Mouse (Mus musculus): ENCODE measurements around the gene Trp53i13.
"Not testable (repeated sequence)": the region's sequence is repeated elsewhere in the genome, so short reads cannot be mapped to it uniquely, and the experiment has no call there.

Gene Trp53i13

DNA sequence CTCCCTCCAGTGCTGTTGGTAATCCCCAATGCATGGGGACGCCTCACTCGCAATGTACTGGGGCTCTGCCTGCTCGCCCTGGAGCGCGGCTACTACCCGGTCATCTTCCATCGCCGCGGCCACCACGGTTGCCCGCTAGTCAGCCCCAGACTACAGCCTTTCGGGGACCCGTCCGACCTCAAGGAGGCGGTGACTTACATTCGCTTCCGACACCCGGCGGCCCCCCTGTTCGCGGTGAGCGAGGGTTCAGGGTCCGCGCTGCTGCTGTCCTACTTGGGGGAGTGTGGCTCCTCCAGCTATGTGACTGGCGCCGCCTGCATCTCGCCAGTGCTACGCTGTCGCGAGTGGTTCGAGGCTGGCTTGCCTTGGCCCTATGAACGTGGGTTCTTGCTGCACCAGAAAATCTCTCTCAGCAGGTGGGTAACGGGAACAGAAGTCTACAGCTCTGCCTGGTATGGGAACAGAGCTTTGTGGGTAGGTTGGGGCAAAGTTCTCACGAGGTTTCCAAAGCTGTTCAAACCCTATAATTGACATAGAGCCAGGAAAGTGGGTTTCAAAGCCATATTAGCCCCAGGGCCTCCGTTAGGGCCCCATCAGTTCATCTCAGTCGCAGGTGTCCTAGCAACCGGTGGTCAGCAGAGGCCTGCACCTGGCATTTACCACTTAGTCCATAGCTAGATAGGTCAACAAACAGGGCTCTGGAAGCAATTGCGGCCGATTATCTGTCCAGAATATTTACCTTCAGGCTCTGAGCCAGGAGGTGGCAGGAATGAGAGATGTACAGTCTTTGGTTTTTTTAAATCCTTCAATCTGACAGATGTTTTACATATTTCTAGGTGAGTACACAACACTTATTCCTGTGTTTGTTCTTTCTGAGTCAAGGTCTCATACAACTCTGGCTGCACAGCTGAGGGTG lies at the start of gene Trp53i13:
Gene Trp53i13, minus strand, starts transcription at position 344 of the 916 bp plus-strand sequence.
- H3K36me3 ChIP-seq (ENCODE audit: control insufficient read depth, insufficient read depth, low read length, poor library complexity, severe bottlenecking), result no peaks in the 10 kb centered on the region
- no peaks in the 10 kb centered on the region for H3K27me3 ChIP-seq (ENCODE audit: control insufficient read depth, insufficient read depth, low read length, poor library complexity, severe bottlenecking)
- peak; percentile 42 for DNase-seq (ENCODE audit: low read depth, low spot score)

DNA sequence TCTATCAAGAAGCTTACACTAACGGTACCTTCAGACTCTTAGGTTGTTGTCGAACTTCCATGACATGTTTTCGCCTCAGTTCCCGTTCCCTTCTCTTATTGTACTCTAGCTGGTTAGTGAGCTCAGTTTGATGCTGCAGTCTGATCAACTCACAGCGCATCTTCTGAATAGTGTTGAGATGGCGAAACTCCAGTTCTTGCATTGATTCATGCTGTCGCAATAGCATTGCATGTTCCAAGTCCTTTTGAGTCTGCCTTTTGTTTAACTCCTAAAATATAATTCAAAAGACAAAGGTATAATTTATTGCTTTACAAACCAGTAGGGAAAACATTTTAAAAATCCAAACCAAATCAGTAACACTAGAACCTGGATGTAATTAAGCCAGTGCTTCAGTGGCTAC lies 29.5 kb upstream of the Trp53i13 start:
- Histone ChIP-seq H3K27me3 (ENCODE audit: control insufficient read depth, insufficient read depth, low read length, poor library complexity, severe bottlenecking) (no peaks in the 10 kb centered on the region), H3K36me3 (ENCODE audit: control insufficient read depth, insufficient read depth, low read length, poor library complexity, severe bottlenecking) (peaks cover 22% of the 10 kb centered on the region)
- no peak for DNase-seq (ENCODE audit: low read depth, low spot score)

DNA sequence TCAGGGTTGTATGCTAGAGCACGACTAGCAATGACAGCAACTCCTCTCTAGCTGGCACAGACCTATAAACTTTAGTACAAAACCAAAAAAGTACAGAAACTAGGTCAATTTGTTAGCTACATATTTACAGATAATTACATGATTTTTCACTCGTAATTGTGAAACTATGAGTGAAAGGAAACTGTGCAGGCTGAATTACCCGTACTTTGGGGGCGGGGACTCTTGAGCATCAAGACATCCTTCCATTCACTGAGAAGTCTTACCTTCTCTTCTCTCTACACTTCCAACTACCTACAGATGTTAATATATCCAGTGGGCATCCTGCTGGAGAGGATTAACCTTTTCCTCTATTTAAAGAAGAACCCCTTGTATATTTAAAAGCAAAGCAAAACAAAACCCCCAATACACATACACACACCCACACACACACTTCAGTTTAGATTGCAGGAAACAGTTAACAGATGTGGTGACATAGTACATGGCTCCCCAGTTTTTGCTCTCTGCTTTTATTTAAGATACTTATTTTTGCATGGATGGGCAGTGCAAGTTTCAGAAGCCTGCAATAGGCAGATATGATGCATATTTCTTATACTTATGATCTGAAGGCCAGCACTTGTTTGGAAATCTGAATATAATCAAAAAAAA lies 16.5 kb upstream of the Trp53i13 start:
- Histone ChIP-seq H3K27me3 (ENCODE audit: control insufficient read depth, insufficient read depth, low read length, poor library complexity, severe bottlenecking) (no peaks in the 10 kb centered on the region), H3K36me3 (ENCODE audit: control insufficient read depth, insufficient read depth, low read length, poor library complexity, severe bottlenecking) (no peaks in the 10 kb centered on the region)
- DNase-seq (ENCODE audit: low read depth, low spot score), result no peak

- no peaks in the 10 kb centered on the region for H3K36me3 ChIP-seq (ENCODE audit: control insufficient read depth, insufficient read depth, low read length, poor library complexity, severe bottlenecking)
Observed at GRCm38 (mm10) chr11:77530862-77531261, 15.1 kb upstream of the Trp53i13 start.

GRCm38 (mm10) chr11:77529644-77530043 lies 13.9 kb upstream of the Trp53i13 start:
- no peaks in the 10 kb centered on the region for H3K36me3 ChIP-seq (ENCODE audit: control insufficient read depth, insufficient read depth, low read length, poor library complexity, severe bottlenecking)
- no peak for DNase-seq (ENCODE audit: low read depth, low spot score)
- no peaks in the 10 kb centered on the region for H3K27me3 ChIP-seq (ENCODE audit: control insufficient read depth, insufficient read depth, low read length, poor library complexity, severe bottlenecking)

More at GRCm38 (mm10) chr11:77530862-77531261, 15.1 kb upstream of the Trp53i13 start:
- H3K27me3 ChIP-seq (ENCODE audit: control insufficient read depth, insufficient read depth, low read length, poor library complexity, severe bottlenecking), result no peaks in the 10 kb centered on the region
- no peak for DNase-seq (ENCODE audit: low read depth, low spot score)

DNA sequence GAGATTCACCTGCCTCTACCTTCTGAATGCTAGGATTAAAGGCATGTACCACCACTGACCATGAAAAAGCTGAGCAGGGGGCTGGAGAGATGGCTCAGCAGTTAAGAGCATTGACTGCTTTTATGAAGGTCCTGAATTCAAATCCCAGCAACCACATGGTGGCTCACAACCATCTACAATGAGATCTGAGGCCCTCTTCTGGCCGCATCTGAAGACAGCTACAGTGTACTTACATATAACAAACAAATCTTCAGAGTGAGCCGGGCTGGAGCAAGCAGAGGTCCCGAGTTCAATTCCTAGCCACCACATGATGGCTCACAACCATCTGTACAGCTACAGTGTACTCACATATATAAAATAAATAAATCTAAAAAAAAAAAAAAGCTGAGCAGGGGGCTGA lies 12.6 kb upstream of the Trp53i13 start:
- H3K36me3 ChIP-seq (ENCODE audit: control insufficient read depth, insufficient read depth, low read length, poor library complexity, severe bottlenecking); DNase-seq (ENCODE audit: low read depth, low spot score); H3K27me3 ChIP-seq (ENCODE audit: control insufficient read depth, insufficient read depth, low read length, poor library complexity, severe bottlenecking): not testable (repeated sequence)

DNA sequence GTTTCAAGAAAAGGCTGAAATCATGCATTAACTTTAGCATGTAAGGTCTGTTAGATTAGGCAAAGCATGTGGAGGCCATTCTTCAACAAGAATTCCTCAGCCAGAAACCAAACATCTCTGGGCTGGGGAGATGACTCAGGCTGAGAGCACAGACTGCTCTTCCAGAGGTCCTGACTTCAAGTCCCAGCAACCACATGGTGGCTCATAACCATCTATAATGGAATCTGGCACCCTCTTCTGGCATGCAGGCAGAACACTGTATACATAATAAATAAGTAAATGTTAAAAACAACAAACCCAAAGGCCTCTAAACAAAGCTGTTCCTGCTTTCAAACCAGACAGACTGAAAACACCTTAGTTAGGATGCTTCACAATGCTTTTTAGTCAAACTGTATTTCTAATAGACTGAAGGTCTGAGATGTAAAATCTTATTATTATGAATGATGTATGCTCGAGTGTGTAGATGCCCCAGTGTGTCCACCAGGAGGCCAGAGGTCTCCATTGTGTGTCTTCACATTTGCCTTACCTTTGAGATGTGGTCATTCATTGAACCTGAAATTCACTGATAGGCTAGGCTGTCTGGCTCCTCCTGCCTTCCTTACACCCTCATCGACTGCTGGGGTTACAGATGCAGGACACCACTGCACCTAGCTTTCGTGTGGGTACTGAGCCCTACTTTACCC lies 10.2 kb upstream of the Trp53i13 start:
- Histone ChIP-seq H3K27me3 (ENCODE audit: control insufficient read depth, insufficient read depth, low read length, poor library complexity, severe bottlenecking) (no peaks in the 10 kb centered on the region), H3K36me3 (ENCODE audit: control insufficient read depth, insufficient read depth, low read length, poor library complexity, severe bottlenecking) (no peaks in the 10 kb centered on the region)
- no peak for DNase-seq (ENCODE audit: low read depth, low spot score)

- Histone ChIP-seq H3K36me3 (ENCODE audit: control insufficient read depth, insufficient read depth, low read length, poor library complexity, severe bottlenecking) (no peaks in the 10 kb centered on the region), H3K27me3 (ENCODE audit: control insufficient read depth, insufficient read depth, low read length, poor library complexity, severe bottlenecking) (no peaks in the 10 kb centered on the region)
- peak; percentile 48 for DNase-seq (ENCODE audit: low read depth, low spot score)
Observed at GRCm38 (mm10) chr11:77520601-77521529, 5.1 kb upstream of the Trp53i13 start.

DNA sequence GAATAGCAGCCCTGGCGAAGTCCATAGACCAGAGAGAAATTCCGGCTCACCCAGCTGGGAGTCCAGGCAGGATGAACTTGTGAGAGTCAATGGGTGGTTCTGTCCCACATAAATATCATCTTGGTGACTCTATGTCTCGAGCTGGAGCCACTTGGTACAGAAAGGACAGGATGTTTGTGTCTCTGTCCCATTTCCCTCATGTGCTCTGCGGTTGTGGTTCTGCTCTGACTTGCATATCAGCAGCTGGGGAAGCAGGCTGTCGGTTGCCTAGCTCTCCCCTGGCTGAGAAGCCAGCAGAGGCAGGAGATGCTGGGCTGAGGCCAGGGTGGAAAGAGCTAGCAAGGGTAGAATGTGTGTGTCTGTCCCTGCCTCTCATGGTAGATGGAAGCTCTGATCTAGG lies 3.3 kb upstream of the Trp53i13 start, which contains the start of gene Gm10392:
Gene Gm10392, minus strand, starts transcription at position 156 of the 400 bp plus-strand sequence.
- DNase-seq (ENCODE audit: low read depth, low spot score), result peak; percentile 73
- H3K27me3 ChIP-seq (ENCODE audit: control insufficient read depth, insufficient read depth, low read length, poor library complexity, severe bottlenecking), result no peaks in the 10 kb centered on the region

DNA sequence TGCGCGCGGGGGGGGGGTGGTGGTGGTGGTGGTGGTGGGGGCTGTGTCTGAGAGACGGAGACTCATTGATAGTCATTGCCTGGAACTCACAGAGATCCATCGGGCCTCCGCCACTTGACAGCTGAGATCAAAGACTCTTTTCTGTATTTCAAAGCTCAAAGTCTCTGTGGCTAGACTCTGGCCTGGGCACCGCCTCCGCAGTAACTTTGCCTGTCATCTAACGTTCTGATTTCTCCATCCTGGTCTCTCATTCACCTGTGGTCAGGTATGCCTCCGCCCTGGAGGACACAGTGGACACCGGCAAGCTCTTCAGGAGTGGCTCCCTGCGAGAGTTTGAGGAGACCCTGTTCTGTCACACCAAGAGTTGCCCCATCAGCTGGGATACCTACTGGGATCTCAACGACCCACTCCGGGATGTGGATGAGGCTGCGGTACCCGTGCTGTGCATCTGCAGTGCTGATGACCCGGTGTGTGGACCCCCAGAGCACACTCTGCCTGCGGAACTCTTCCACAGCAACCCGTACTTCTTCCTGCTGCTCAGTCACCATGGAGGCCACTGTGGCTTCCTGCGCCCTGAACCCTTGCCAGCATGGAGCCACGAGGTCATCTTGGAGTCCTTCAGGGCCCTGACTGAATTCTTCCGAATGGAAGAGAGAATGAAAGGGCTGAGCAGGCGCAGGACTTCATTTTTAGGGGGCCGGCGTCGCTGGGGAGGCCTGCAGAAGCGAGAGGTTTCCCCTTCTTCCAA lies 2.4 kb upstream of the Trp53i13 start:
- no peak for DNase-seq (ENCODE audit: low read depth, low spot score)
- Histone ChIP-seq H3K36me3 (ENCODE audit: control insufficient read depth, insufficient read depth, low read length, poor library complexity, severe bottlenecking) (no peaks in the 10 kb centered on the region), H3K27me3 (ENCODE audit: control insufficient read depth, insufficient read depth, low read length, poor library complexity, severe bottlenecking) (no peaks in the 10 kb centered on the region)

More for the DNA sequence above, 3.3 kb upstream of the Trp53i13 start, which contains the start of gene Gm10392:
- H3K36me3 ChIP-seq (ENCODE audit: control insufficient read depth, insufficient read depth, low read length, poor library complexity, severe bottlenecking), result no peaks in the 10 kb centered on the region

- Histone ChIP-seq H3K36me3 (ENCODE audit: control insufficient read depth, insufficient read depth, low read length, poor library complexity, severe bottlenecking) (no peaks in the 10 kb centered on the region), H3K27me3 (ENCODE audit: control insufficient read depth, insufficient read depth, low read length, poor library complexity, severe bottlenecking) (no peaks in the 10 kb centered on the region)
- DNase-seq (ENCODE audit: low read depth, low spot score), result no peak
Observed at GRCm38 (mm10) chr11:77516553-77517425, 1.0 kb upstream of the Trp53i13 start.

DNA sequence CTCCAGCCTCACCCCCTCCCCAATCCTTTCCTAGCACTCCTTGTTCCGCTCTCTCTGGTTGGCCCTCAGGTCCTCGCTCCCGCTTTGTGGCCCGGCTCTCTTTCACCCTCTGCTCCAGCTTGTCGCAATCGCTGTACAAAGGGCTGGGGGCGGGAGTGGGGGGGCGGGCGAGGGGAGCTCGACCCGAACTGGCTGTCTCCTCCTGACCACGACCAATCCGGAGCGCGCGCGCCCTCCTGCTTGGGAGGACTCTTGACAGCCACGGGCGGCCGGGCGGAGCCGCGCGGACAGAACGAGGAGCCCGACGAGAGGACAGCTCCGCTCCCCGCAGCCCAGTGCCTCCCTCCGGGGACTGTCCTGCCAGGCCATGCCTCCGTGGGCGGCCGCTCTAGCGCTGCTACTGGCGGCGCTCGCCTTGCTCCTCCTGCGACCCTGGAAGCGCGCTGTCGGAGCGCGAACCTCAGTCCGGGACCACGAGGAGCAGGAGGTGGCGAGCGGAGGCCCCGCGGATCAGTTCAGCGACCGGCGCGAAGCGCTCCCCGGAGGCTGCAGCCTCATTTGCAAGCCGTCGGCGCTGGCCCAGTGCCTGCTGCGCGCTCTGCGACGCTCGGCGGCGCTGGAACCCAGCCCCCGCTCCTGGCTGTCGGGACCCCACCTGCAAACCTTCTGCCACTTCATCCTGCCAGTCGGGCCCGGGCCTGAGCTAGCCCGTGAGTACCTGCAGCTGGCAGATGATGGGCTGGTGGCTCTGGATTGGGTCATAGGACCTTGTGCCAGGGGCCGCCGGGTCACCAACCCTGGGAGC lies 746 bp downstream of the Trp53i13 start, which contains the start of gene Abhd15:
Gene Abhd15, plus strand, starts transcription at position 290 of the 805 bp plus-strand sequence.
- H3K27me3 ChIP-seq (ENCODE audit: control insufficient read depth, insufficient read depth, low read length, poor library complexity, severe bottlenecking), result no peaks in the 10 kb centered on the region
- DNase-seq (ENCODE audit: low read depth, low spot score), result peak; percentile 67
- no peaks in the 10 kb centered on the region for H3K36me3 ChIP-seq (ENCODE audit: control insufficient read depth, insufficient read depth, low read length, poor library complexity, severe bottlenecking)
